Mouse (Mus musculus): Measurements from ENCODE around the gene Stat1.

Gene Stat1

DNA sequence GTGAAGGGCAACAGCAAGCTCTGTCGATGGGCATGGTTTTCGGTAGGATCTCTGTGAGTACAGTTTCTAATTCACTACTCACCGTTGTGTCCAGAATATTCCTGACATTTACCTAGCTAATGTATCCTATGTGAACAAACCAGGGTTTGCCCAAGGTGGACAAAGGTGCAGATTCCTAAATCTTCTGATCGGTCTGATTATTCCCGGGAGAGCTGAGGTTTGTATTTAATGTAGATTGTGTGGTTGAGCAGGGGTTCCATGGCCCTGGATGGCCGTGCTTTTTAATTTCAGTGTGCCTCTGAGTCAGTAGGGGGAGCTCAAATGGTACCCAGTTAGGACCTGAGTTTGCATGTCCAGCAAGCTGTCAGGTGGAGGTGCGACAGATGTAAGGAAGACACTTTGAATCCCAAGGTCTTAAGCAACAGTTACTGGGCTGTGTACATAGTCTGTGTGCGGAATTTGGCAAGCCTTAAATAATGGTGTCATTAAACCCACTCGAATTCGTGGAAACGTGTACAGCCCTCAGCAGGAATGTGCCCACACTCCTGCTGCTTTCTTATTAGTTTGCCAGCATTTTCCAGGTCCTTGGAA is 12.6 kb downstream of the Stat1 start:
- no peak for DNase-seq (ENCODE audit: low read depth, low spot score)

DNA sequence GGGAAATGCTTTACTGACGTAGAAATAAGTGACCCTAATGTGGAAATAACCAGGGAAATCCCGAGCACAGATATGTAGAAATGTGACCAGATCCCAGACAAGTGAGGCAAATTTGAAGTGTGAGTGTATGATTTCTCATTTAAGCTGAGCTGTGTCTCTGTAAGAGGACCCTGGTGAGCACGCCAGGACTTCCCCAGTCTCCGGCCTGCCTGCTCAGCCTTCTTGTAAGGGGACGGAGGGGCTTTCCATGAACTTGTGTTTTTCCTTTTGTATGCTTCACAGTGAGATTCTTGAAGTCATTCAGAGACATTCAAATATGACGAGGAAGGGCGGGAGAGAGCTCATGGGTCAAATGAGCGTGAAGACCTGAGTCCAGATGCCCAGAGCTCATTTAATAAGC is 14.0 kb downstream of the Stat1 start:
- no peak for DNase-seq (ENCODE audit: low read depth, low spot score)

DNA sequence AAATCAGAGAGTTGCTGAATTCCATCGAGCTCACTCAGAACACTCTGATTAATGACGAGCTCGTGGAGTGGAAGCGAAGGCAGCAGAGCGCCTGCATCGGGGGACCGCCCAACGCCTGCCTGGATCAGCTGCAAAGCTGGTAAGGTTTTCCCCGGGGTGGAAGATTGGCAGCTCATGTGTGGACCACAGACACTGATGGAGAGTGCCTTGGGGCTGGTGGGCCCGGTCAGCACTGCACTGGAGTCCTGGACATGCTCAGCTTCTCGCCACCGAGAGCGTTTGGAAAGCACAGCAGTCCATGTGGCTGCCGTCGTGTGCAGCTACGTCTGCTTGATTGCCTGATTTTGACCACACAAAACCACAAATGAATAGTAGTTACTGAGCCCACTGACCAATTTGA is 18.1 kb downstream of the Stat1 start:
- DNase-seq (ENCODE audit: low read depth, low spot score) = no peak

DNA sequence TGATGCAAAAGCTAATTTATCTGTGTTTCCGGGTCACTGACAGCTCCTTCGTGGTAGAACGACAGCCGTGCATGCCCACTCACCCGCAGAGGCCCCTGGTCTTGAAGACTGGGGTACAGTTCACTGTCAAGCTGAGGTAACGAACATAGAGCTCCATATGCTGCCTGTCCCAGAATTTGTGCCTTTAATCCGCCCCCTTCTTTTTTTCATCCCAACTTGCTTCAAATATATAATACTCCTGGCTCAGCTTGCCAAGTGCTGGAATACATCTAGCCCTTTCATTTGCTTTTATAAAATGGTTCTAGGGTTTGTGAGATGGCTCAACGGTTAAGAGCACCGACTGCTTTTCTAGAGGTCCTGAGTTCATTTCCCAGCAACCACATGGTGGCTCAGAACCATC is 21.3 kb downstream of the Stat1 start:
- DNase-seq (ENCODE audit: low read depth, low spot score) = no peak

DNA sequence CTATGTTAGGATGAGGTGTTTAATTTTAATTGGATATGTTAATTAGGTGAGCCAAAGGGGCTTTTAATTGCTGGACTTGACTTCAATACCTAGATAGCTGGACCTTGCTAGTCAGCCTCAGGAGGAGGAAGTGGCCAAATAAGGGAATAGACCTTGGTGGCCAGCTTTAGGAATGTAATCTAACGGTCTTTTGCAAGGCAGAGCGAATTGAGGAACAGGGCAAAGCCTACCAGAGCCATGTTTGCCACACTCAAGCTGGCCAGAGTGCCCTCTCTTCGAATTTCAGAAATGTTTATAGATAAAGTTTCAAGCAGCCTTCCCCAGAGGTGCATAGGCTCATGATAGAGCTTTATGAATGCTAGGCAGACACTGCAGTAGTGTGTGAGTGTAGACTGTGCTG is 22.2 kb downstream of the Stat1 start:
- no peak for DNase-seq (ENCODE audit: low read depth, low spot score)

DNA sequence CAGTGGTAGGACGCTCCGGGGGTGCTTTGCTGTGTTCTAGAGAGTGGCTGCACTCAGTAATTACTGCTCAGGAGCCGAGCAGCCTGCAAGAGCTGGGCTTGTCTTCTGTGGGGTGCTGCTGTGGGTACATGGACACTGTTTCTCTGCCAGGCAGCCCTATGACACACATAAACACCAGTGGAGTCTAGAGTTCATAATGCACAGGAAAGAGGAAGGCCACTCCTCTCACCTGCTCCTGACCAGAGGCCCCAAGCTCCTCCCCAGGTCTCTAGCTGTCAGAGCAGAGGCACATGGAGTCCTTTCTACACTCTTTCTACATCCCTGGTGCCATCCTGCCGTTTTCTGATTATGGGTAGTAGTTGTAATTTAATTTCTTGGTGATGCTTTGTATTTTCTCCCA is 22.9 kb downstream of the Stat1 start:
- no peak for DNase-seq (ENCODE audit: low read depth, low spot score)

DNA sequence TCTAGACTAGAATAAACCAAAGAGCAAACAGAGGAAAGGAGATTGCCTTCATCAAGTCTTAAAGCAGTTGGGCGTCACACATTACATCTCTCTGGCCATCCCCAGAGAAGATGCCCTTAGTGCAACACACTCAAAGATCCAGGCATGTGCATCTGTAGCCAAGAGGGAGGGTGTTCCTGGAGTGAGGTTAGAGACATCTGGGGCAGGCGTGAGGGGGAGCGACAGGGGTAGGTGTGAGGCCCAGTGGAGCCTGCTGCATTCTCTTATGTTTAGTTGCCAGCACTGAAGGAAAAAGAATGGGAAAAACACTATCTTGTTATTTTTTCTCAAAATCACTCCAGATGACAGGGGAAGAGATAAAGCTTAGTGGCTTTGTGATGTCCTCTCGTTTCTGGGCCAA is 24.0 kb downstream of the Stat1 start:
- no peak for DNase-seq (ENCODE audit: low read depth, low spot score)

DNA sequence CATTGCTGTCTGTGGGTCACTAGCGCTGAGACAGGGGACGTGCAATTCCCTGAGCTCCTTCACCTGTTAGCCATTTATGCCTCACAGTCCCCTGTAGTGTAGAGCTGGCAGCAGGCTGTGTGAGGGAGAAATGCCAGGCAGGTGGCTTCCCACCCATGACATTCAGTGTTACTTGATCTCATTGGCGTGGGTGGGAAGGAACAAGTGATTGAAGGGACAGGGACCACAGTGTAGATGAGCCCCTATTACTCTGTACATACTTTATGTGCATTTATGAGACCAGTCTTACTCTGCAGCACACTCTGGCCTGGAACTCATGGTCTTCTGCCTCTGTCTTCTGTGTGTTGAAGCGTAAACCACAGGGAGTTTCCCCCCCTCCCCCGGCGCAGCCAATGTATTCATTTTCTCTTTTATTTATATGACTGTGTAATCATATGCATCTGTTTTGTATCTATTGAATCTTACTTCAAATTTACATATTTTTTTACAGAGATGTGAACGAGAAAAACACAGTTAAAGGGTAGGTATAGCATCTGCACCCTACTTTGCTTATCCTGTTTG is 24.4 kb downstream of the Stat1 start:
- DNase-seq (ENCODE audit: low read depth, low spot score) = no peak

DNA sequence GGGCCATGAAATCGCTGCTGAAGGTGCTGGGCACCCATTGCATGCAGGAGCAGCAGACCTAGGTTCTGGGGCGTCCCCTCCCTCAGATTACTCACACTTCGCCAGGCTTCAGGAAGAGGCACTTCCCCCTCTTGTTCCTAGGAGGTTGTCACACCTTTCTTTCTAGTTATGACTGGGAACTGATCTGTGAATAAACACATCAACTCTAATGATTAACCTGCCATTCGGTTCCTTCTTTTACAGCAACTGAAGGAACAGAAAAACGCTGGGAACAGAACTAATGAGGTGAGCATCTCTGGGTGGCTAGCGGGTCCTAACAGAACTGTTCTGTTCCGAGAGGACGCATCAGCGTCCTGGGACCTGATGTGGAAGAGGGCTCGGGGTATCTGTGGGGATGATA is 25.7 kb downstream of the Stat1 start:
- no peak for DNase-seq (ENCODE audit: low read depth, low spot score)

DNA sequence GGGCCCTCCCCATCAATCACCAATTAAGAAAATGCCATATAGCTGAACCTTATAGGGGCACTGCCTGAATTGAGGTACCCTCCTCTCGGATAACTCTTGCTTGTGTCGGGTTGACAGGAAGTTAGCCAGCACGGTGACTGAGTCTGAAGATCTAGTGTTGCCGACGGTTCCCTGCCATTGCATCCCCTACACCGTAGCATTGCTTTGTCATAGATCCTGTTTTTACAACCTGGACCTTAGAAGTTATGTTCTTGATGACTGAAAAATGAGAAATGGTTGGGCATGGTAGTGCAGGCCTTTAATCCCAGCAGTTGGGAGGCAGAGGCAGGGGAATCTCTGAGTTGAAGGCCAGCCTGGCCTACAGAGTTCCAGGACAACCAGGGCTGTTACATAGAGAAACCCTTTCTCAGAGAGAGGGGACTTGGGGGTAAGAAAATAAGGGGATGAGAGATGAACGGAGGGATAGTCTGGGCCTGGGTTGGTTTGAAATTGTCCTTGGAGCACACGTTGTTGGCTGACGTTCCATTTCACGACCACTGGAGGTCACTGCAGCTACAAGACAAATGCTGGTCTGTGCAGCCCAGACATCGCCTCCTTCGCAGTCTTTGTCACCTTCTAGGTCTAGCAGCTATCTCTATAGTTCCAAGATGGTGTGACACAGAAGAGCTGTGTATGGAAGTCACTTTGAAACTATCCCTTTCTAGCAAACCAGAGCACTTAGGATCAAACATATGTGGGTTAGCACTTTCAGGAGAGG is 27.2 kb downstream of the Stat1 start:
- DNase-seq (ENCODE audit: low read depth, low spot score) = peak; percentile 28

DNA sequence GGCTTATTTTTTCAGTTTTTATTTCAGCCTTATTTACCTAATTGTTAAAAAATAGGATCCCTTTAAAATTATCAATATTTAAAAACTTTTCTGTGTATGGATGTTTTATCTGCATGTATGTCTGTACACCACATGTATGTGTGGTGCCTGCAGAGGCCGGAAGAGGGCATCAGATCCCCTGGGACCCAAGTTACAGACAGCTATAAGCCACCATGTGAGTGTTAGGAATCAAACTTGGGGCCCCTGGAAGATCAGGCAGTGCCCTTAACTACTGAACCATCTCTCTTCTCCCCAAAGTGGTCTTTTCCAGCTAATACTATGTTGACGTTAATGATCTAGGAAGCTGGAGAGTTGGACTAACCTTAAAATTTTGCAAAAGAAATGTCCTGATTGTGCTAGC is 28.2 kb downstream of the Stat1 start:
- no peak for DNase-seq (ENCODE audit: low read depth, low spot score)

DNA sequence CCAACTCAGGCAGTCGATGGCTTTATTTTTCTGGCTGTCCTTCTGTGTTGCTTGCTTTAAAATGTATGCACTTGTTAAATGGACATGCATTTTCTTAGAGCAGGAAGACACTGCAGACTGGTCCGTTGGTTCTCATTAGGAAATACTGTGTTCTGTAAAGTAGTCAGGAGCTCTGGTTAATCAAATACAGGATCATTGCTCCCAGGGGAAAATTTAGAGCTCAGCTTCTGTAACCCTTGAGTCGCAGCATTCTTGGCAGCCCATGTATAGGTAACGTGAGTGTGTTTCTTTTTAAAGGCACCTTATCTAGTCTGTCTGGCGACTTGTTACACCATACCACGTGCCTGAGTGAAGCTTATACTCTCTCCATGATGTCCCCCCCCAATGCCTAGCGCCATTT is 28.9 kb downstream of the Stat1 start:
- DNase-seq (ENCODE audit: low read depth, low spot score) = no peak

DNA sequence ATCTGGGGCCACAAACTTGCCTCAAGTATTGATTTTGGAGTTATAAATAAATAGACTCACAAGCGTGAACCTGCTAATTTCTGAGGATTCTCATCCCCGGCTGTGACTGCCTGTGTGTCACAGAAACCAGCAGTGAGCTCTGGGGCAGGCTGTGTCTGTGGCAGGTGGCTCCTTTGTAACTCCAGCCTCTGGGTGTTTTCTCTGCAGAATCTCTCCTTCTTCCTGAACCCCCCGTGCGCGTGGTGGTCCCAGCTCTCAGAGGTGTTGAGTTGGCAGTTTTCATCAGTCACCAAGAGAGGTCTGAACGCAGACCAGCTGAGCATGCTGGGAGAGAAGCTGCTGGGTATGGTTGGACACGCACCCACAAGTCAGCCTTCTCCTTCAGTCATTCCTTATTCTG is 29.5 kb downstream of the Stat1 start:
- no peak for DNase-seq (ENCODE audit: low read depth, low spot score)

DNA sequence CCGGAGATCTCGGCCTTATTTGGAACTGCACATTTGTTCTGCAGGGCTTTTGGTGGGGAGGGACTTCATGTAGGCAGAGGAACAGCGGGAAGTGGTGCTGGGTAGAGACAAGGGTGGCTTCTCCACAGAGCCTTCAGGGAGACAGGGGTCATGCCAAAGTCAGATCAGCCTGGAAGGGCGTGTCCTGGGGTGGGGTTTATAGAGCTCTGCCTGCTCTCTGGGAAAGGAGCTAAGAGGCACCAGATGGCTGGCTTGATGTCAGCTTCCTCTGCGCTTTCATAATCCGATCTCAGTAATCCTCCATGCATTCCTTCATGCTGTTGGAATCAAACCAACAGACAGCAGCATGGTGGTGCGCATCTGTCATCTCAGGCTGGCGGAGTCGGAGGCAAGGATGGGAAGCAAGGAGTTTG is 30.7 kb downstream of the Stat1 start:
- DNase-seq (ENCODE audit: low read depth, low spot score) = no peak

DNA sequence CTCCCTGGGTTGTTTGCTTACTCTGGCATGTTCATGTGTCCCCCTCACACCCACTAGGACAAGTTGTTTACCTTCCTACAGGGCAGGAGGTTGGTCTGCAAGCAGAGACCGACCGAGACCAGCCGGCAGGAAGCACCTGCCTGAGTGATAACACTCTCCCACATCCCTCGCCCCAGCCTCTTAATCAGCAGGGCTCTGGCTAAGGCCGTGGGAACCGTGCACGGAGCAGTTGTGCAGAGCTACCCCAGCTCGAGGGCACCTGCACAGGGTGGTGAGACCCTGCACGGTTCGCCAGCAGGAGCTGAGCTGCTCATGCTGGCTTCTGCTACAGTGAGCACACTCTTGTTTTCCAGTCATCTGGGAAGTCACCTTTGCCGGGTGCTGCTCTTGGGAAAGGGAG is 31.4 kb downstream of the Stat1 start:
- DNase-seq (ENCODE audit: low read depth, low spot score) = no peak

DNA sequence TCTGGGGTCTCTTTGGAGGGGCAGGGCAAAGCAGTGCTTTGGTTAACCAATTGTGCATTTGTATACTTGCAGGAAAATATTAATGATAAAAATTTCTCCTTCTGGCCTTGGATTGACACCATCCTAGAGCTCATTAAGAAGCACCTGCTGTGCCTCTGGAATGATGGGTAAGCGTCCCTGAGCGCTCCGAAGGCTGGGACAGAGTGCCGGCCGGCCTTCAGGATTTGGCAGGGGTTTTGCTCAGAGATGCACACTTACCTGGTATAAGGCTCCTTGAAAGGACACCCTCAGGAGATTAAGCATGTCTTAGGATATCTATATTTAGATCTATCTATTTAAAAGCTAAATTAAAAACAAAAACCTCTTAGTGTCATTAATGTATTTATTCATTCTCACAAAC is 31.9 kb downstream of the Stat1 start:
- no peak for DNase-seq (ENCODE audit: low read depth, low spot score)

DNA sequence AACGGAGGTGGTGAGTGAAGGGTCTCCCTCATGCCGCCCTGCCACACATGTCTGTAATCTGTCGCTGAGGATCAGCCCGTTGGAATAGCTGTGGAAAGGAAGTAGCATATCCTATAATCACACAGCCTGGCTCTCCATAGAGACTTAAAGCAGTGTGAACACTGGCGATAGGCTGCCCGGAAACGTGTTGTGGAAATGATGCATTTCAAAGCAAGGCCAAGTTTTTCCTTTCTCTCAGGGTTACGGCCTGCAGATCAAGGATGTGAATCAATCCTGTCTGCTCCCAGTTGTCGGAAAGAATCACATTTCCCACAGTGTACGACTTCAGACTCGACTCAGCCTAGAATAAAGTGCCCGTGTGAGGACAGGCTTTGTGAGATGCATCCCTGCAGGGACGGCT is 33.1 kb downstream of the Stat1 start:
- no peak for DNase-seq (ENCODE audit: low read depth, low spot score)

DNA sequence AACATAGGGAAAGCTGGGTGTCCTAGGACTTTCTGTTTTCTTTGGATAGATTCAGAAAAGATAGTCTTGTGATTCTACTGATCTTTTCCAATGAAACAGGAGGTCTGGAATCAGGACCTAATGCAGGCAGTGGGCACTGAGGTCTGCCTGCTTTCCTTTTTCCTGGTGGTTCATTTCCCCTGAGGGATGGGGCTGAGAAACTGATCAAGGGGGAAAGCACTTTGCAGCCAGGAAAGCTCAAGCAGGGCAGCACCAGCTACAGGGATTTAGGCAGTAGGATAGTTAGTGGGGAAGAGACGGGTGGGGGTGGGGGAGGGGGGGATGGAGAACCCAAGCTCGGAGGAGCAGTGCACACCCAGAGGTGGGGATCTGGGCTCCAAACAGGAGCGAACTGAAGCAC is 33.7 kb downstream of the Stat1 start:
- DNase-seq (ENCODE audit: low read depth, low spot score) = no peak

DNA sequence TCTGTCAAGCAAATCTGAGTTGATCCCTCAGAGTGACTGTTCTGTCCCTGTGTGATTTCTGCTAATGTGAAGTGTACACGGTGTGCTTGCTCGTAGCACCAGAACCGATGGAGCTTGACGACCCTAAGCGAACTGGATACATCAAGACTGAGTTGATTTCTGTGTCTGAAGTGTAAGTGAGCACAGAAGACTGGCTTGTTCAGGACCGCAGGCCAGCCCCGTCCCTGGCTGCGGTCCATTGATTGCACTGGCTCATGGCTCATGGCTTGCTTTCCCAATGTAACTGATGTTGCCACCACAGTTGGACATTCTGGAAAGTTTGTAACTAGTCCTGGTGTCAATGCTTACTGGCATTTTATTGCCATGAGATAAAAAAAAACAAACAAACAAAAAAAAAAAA is 35.6 kb downstream of the Stat1 start:
- no peak for DNase-seq (ENCODE audit: low read depth, low spot score)

DNA sequence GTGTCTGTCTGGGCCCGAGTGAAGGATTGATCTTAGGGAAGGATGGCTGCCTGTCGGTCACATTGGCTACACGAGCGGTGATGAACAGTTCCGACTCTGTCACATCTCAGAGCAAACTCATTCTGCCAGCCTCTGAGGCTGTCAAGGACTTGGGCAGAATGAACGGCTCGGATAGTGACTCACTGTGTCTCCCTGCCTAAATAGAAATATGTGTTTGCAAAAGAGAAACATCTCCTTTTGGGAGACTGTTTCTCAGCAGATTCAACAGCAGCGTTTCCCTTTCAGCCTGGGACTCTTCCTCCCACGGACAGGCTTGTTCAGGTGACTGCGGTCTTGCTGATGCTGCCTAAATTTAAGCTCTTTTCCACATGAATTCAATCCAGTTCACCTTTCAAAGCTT is 37.1 kb downstream of the Stat1 start:
- no peak for DNase-seq (ENCODE audit: low read depth, low spot score)

DNA sequence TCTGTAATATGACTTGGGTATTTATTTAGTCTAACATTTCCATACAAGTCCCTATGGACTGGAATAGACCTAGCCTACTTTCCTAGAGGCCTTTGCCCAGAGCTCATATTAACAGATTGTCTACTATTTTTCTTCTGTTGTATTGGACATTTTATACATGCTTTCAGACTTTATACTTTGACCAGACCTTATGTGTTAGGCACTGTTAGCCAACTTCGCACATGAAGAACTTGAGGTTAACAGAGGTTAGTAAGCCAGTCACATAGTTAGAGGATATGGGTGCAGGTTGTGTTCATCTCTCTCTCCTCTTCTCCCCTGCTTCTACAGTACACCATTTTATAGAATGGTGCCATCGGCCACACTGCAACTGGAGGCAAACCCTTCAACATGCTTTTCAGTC is 38.8 kb downstream of the Stat1 start:
- no peak for DNase-seq (ENCODE audit: low read depth, low spot score)

DNA sequence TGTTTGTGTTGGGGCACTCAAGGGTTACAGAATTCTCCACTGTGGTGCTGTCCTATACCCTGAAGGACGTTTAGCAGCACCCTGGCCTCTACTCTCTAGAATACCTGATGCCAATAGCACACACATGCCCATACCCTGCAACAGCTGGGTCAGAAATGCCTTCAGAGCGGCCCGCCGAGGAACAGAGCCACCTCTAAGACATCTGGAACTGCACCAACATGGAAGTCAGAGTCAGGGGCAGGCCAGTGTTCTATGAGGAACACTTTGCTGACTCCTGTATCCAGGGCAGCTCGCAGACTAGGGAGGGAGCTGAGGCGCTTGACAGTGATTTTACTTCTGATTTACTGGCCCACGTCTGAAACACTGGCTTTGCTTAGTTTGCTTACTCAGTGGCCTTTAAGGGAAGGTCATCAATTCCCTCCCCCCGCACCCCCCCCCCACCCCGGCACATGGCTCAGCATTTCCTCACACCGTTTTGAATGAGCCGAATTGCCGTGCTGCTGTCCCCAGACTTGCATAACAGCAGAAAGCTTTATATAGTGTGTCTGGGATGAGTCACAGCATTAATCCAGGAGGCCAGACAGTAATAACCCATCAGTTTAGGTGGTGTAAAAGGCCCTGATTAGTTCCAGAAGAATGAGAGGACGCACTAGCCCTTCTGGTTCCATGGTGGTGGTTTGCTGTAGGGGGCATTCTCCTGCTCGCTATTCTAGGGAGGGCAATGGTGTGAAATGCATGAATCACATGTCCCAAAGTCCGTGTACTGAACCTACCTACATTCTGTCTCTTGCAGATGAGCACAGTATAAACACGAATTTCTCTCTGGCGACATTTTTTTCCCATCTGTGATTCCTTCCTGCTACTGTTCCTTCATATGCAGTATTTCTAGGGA is 39.5 kb downstream of the Stat1 start:
- DNase-seq (ENCODE audit: low read depth, low spot score) = no peak
